Mouse (Mus musculus): ENCODE results near the gene Thumpd3. TPM values are rescaled to one million over a fixed set of nuclear protein-coding genes. Genes with fewer than 3 reads are reported as not detected.

The Thumpd3 gene
- total RNA-seq, 1 experiment from 2014 or later: 35.2 TPM

DNA sequence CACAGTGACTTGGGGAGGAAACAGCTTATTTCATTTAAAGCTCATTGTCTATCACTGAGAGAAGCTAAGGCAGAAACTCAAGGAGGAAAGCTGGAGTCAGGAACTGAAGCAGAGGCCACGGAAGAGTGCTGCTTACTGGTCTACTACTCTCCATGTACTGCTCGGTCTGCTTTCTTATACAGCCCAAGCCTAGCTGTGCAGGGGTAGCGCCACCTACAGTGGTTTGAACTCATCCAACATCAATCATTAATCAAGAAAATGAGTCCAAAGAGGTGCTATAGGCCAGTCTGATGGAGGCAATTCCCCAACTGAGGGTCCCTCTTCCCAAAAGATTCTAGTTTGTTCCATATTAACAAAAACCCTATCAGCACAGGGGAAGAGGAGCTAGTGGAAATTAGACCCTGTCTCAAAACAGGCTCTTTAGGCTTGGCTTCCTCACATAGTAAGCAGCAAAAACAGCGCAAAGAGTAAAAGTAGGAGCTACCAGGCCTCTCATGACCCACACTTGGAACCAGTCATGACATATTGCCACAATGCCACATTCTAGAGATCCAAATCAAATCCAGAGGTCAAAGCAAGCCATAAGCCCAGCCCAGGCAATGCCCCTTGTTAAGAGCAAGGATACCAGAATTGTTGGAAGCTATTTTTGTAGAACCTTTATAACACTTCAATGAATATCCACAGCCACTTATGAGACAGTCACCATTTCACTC lies 9.4 kb upstream of the Thumpd3 start:
- no peak for DNase-seq

DNA sequence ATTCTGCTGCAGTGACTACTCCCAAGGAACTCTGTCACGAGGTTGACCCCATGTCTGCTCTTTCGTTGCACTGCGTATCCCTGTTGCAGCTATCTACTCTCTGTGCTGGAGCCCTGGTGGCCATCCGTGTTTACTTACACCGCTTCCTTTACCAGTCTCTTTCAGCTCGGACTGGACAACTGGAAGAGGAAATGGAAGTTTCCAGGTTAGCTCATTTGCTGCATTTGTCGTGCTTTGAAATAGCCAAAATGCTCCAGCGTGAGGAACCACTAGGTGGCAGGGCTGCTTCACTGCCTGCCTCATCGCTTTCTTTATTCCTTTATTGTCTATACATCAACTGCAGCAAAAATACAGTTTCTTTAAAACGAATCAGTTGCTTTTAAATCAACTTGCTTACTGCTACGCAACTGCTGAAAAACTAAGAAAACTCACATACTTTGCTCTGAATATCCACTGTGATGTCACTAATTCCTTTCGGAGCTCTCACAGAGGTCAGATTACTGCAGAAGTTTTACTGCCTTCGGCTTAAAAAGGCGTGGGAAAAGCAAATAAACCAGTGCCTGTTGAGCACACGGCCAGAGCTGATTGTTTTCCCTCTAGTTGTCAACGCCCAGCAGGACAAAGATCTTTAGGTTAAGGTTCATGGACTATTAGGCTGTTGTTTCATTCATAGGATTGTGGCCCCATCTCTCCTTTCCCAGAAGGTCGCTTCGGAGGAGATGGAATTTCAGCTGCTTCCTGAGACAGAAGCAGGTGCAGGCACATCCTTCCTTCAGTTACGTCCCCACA lies 7.9 kb upstream of the Thumpd3 start:
- peak; percentile 72 for DNase-seq

DNA sequence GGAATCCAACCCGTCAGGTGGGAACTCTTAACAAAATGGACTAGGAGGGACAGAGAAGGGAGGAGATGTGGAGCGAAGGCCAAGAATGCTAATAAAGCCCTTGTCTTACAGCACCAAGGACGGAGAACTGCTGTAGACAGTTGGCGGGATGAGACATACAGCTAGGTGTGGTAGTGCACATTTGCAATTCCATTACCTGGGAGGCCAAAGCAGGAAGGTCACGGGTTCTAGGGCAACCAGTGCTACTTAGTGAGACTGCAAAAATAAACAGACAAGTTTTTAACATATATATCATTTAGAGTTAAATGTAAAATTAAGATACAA lies 7.3 kb upstream of the Thumpd3 start:
- DNase-seq: no peak

- no peak for DNase-seq
These were observed 5.7 kb upstream of the Thumpd3 start for GRCm38 (mm10) chr6:113040319-113040718.

GRCm38 (mm10) chr6:113041215-113041990 lies 4.6 kb upstream of the Thumpd3 start:
- DNase-seq: no peak

GRCm38 (mm10) chr6:113045575-113045974 lies 450 bp upstream of the Thumpd3 start:
- peak; percentile 30 for DNase-seq

GRCm38 (mm10) chr6:113047016-113047746 lies 1.2 kb downstream of the Thumpd3 start:
- DNase-seq: no peak

DNA sequence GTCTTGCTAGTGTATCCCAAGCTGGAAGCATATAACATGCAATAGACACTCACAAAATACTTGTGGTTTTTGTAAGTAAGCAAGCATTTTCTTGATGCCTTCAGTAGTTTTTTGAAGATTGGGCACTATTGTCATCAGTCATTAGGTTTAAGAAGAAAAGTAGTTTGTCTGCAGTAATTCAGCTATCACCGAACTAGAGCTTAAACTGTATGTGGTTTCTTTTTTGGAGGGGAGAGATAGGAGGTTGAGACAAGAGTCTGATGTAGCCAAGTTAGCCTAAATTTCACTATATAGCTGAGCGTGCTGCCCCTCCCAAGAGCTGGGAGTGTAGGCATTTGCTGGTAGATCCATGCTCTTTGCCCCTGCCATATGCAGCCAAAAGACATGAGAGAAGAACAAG lies 2.3 kb downstream of the Thumpd3 start:
- DNase-seq: no peak

DNA sequence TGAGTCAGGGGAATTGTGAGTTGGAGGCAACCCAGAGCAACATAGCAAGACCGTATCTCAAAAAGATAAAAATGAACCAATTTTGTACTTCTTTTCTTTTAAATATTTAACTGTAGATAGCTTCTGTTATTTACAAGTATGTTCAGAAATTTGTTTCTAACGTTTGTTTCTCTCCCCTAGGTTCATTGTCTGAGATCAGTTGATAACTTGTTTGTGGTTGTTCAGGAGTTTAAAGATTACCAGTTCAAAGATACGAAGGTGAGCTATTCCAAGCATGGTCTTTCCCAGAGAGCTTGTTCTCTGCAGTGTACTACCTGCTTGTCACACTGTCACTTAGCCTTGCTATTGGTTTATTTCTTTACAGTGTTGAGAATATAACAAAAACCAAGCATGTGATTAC lies 3.1 kb downstream of the Thumpd3 start:
- no peak for DNase-seq

DNA sequence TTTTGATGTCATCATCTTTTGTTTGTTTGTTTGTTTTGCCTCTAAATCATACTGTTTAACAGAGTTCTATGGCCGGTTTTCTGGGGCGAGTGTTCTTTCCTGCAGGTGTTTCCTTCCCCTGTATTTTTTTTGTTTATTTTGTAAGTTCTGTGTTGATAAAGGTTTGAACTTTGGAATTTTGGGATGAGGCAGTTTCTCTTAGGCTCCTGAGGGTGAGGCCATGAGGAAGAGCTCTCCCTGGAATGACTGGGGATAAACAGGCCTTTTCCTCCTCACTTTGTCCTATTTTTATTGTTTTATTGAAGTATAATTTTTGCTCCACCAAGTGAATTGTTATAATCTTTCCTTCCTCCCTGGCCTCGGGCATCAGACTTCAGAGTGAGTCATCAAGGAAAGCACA lies 6.9 kb downstream of the Thumpd3 start:
- DNase-seq: no peak

DNA sequence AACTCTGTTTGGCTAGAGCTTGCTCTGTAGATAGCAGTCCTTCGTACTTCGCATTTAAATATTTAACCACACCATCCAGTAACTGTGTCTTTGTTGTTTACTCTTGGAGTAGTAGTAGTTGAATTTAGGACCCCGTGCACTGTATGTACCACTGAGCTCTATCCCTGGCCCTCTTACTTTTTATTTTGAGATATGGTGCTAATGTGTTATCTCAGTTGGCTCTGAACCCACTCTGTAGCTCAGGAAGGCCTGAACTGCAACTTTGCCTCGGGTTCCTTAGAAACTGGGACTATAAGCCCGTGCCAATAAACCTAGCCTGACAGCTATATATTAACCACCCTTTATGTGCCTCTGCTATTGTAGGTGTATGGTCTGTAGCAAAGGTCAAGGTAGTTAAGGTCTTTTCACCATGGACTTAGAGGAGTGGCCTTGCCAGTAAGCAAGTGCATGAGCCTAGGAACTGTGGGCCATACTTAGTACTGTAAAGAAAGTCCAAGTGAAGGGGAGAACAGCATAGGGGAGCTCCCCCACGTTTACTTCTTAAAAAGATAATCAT lies 8.6 kb downstream of the Thumpd3 start:
- no peak for DNase-seq

DNA sequence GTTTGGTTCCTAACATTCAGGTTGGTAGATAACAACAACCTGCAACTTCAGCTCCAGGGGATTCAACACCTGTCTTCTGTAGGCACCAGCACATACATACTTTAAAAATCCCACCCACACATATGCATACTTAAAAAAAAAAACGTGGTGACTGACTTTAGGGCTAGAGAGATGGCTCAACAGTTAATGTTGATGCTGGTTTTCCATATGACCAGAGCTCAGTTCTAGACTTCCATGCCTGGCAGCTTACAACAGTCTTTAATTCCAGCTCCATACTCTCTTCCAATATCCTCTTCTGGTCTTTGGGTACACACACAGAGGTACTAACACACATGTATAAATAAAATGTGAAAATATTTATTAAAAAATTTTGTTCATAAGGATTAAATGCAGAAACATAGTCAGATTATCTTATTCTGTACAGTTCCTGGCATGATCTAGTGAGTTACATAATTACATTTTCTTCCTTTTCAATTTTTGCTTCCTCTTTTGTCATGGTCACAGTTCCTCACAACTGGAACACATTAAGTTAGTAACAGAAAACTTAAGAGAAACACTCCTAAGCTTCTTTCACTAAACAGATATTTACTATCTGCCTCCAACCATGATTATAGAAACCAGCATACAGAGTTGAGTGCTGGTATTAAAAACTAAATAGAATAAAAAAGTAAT lies 15.0 kb downstream of the Thumpd3 start:
- no peak for DNase-seq

- DNase-seq: peak; percentile 48
These were observed 16.2 kb downstream of the Thumpd3 start for GRCm38 (mm10) chr6:113062253-113062652.

- no peak for DNase-seq
These were observed 17.3 kb downstream of the Thumpd3 start for GRCm38 (mm10) chr6:113063363-113063762.

GRCm38 (mm10) chr6:113065186-113065585 lies 19.2 kb downstream of the Thumpd3 start:
- DNase-seq: no peak

DNA sequence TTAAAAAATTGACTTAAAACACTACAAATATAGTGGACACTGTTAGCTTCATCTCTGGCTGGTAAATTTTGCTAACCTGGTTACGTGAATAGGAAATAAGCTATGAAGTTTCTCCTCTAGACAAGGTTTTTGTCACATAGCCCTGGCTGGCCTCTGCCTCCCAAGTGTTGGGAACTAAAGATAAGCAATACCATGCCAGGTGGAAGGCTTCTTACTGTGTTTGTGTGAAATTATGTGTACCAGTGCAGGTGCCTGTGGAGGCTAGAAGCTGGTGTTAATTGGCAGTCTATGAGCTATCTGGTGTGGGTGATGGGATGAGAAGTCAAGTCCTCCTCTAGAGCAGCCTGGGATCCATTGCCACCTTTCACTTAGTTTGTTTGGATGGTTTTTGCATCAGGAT lies 23.1 kb downstream of the Thumpd3 start:
- no peak for DNase-seq

- DNase-seq: no peak
These were observed 29.2 kb downstream of the Thumpd3 start for GRCm38 (mm10) chr6:113075261-113075660.

- DNase-seq: peak; percentile 98
These were observed 30.1 kb downstream of the Thumpd3 start for GRCm38 (mm10) chr6:113076012-113076685.

DNA sequence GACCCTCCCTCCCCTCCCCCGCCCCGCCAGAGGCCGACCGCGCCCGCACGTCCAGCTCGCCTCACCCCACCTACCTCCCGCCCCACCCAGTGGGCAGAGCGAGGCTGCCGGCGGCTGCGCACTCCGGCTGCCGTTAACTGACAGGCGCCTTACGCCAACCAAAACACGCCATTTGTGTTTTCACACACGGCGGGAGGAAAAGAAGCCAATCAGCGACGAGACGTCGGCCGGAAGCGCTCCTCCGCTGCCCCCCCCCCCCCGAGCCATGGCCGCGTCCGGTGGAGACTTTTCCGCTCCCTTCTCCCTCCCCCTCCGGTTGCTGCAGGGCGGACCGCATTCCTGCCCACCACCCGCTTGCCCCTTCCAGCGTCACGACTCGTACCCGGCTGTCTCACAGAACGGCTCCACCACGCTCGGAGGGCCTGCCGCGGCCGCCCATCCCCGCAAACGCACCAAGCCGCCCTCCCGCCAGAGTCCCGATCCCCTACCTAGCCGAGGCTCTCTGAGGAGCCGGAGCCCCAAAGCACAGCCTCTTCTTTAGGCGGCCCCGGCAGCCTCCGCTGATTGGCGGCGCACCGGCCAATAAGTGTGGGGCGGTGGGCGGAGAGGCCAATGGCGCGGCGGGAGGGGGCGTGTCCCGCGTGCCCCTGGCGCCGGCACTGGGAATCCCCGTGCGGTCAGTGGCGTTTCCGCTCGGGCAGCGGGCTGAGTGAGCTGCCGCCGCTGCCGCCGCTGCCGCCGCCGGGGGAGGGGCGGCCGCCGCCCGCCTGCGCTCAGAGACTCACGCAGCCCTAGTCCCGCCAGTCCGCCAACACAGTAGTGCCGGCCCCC lies 30.9 kb downstream of the Thumpd3 start, which contains the start of gene Setd5:
TSS of gene Setd5 (plus strand) at position 680 of the 831 bp plus-strand sequence.
- peak; percentile 99 for DNase-seq

GRCm38 (mm10) chr6:113077569-113078030 lies 31.6 kb downstream of the Thumpd3 start:
- DNase-seq: no peak
